Mouse (Mus musculus) erythroblast, adult 5-6 weeks (primary cell): ENCODE measurements around the gene Depdc1b. TPM values are rescaled to one million over a fixed set of nuclear protein-coding genes. Genes with fewer than 3 reads are reported as not detected.

ENCODE experiments used
- ATAC-seq: replicated peaks from 2 replicates; pipeline ENCODE4 v1.8.0; 2016; ENCODE audit warnings: moderate number of reproducible peaks, mild to moderate bottlenecking, moderate TSS enrichment, inconsistent platforms; ENCODE audit not compliant: poor library complexity, low FRiP score, severe bottlenecking
- total RNA-seq, 2 experiments: library from RNA; stranded (forward) in 1 of 2; stranded (reverse) in 1 of 2; fragments of 150-400 nt in 1 of 2; fragments of 200-764, 138-1000 nt in 1 of 2; gene quantifications; 2 replicates each; pipeline versions ENCODE4 v1.2.3 to v1.2.4; 2015 to 2017; ENCODE audit warnings: low replicate concordance in 2 of 2

The Depdc1b gene
- total RNA-seq, 2 experiments from 2014 or later, result 36.1 to 48.5 TPM

DNA sequence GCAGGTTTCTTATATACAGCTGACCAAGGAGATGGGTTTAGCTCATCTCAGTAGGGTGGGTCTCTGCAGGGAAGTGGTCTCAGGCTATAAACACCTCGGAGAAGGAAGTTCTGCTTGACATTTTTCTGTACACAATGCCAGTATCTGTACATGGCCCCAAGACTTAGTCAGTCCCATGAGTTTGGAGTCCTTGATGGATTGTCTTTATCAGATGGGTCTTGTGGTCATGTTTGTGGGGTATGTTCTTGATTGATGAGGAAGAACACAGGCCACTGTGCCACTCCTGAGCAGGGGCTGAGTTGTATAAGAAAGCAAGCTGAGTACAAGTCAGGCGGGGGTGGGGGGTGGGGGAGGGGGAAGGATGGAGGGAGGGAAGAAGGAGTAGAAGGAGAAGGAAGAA lies 11.5 kb upstream of the Depdc1b start:
- ATAC-seq, result no peak

DNA sequence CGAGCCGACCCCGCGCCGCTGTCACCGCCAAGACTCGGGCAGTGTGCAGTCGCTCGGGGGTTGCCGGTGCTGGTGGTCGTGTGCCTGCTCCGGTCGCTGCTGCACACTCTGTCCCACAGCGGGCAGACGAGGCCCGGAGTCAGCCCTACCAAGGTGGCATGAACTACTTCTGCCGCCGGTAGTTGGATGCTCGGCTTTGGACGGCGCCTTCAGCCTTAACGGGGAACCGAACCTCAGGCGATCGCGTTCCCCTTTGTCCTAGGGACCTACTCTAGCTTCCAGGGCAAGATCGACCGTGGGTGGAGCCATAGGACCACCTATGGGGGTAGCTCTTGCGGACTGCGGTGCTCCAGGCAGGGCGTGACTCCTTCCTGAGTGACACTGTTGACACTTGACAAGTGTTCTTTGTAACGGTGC lies 363 bp downstream of the Depdc1b start:
- ATAC-seq, result peak; percentile 63

DNA sequence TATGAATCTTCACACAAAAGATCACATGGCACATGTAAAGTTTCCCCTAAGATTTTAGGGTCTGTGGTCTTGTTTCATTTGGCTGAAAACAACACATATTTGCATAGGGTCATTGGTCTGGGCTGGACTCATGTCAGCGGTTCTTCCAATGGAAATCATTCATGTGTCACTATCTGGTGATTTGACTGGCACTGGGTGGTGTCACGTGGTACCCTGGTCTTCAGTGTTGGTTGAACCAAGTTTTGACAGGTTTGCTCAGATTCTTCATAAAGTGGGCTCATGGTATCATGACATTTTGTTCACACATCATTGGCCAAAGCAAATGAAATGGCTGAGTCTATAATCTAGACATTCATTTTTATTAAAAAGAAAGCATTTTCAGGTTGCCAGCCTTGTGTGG lies 1.3 kb downstream of the Depdc1b start:
- ATAC-seq, result no peak; the same call in 1 of the 2 replicates

DNA sequence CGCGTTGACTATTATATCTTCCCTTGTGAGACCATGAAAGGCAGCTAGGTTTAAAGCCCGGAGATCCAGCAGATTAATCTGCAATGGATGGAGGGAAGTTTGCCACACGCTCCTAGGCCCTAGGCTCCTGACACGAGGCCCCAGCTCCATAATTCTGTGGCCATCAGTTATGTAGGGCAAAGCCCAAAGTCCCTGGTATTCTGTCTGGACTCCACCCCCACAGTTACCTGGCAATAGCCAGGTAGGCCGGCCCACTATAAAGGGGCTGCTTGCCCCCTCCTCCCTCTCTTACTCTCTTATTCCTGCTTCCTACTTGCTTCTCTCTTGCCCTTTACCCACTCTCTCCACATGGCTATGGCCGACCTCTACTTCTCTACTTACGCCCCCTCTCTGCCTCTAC lies 2.9 kb downstream of the Depdc1b start:
- ATAC-seq, result no peak

DNA sequence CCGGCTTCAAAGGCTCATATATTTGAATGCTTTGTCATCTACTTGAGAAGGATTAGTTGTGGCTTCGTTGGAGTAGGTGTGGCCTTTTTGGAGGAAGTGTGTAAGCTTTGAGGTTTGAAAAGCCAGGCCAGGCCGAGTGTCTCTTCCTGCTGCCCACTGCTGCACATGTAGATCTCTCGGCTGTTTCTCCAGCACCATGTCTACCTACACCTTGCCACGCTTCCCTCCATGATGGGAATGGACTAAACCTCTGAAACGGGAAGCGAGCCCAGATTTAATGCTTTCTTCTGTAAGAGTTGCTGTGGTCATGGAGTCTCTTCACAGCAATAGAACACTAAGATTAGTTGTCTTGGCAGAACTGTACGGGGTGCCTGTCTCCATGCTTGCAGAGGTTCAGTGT lies 4.1 kb downstream of the Depdc1b start:
- ATAC-seq, result no peak

DNA sequence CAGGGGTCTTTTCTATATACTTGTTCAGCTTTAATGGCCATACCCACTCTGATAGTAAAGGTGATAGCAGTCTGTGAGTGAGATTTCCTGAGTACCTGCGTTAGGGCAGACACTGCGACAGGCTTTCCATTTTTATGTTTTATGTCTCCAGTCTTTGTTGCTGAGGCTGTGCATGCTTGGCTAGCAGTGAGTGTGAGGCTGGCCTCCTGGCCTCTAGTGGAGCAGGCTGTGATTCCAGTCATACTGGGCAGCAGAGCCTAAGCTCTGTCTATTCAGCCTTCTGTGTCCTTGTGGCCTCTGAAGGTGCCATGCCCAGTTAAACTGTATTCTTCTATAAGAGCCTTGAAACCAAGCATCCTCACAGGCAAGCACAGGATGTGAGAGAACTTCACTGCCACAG lies 6.3 kb downstream of the Depdc1b start:
- ATAC-seq, result no peak

DNA sequence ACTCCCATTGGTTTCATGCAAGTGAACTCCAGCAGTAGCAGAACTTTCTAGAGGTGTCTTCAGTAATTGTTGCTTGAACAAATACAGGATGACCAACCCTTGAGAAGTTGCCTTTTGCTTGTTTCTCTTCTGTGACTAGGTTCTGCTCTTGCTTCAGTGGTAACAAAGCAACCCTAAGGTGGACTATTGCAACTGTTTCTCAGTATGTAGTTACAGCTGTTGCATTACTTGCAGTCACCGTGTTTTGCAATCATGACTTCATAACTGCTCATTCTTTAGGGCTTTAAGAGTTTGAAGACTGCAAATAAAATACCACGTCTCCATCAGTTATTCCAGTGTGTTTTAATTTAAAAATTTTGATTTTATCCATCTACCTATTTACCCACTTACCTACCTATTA lies 7.2 kb downstream of the Depdc1b start:
- ATAC-seq, result no peak

DNA sequence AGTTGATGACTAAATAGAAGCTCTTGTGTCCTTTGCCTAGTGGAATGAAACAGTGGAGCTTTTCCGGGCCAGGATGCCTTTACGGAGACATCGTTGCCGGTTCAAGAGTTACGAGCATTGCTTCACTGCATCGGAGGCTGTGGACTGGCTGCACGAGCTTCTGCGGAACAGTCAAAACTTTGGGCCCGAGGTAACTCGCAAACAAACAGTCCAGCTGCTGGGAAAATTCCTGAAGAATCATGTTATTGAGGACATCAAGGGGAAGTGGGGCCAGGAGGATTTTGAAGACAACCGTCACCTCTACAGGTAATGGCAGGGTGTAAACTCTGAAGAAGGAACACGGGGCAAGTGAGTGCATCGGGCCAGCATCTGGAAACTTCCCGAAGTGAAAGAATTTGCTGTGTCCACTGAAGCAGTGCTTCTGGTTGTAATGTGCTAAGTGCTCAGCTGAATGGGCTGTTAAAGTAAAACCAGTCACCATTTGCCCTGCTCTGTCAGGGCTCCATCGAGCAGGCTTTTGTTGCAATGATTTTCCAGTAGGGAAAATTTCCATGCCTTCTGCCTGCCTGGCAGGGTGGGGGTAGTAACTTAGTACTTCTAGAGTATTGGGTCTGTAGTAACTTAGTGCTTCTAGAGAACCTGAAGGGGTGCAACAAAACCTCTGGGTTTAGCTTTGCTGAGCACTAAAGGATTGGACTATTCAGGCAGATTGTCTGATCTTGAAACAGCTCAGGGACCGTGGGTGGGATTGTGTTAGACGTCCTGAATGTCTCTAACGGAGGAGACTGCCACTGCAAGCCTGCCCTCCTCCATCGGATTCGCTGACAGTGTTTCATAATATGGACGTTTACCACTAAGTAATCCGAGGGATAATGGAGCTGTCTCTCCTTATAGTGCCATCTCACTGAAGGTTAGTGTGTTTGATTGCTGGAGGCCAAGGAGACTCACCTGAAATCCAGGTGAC lies 8.0 kb downstream of the Depdc1b start:
- no peak for ATAC-seq

DNA sequence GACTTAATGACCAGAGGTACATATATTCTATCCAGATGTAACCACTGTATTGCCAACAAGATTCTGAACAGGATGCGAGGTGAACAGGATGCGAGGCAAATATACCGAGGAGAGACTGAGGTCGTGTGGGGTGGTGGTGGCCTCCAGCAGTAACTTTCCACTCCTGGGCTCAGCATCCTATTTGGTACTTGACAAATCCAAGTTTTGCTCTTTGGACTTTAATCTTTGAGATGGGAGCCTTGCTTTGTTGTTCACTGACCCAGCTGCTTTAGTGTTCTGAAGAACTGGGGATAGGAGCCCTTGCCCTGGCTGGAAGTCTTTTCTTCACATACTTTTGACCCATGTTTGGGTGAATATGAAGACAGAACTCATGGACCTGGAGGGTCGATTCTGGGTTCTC lies 9.7 kb downstream of the Depdc1b start:
- no peak for ATAC-seq

DNA sequence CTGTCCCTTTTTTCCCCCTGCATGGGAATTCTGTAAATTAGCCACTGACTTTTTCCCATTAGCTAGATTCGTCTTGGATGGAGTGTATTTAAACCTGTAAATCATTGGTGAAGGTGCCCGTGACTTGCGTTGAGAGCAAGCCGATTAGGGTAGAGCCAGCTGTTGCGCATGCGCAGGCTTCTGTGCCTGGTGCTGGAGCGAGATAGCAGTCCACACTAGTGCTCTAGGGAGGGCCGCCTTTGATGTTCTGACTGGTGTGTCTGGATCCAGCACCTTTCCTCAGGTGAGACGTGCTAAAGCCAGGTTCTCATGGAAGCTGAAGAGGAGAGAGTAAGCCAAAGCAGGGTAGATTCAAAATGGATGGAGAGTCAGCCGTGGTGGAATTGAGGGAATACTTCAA lies 10.2 kb downstream of the Depdc1b start:
- no peak for ATAC-seq

DNA sequence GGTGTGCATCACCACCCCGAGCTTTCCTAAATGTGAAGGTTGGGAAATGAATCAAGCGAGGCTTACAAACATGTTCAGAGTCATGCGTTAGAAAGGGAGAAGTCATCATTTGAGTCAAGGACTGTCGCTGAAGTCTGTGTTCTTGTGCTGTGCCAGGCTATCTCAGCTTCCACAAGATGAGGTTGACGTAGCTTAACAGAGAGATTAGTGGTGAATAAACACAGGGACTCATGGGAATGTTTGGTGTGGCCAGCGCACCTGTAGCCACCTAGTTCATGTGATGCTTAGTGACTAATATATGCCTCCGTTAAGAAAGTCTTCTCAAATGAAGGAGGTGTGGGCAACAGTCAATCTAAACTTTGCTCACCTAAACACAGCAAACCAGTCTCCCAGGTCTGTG lies 10.9 kb downstream of the Depdc1b start:
- ATAC-seq, result no peak

DNA sequence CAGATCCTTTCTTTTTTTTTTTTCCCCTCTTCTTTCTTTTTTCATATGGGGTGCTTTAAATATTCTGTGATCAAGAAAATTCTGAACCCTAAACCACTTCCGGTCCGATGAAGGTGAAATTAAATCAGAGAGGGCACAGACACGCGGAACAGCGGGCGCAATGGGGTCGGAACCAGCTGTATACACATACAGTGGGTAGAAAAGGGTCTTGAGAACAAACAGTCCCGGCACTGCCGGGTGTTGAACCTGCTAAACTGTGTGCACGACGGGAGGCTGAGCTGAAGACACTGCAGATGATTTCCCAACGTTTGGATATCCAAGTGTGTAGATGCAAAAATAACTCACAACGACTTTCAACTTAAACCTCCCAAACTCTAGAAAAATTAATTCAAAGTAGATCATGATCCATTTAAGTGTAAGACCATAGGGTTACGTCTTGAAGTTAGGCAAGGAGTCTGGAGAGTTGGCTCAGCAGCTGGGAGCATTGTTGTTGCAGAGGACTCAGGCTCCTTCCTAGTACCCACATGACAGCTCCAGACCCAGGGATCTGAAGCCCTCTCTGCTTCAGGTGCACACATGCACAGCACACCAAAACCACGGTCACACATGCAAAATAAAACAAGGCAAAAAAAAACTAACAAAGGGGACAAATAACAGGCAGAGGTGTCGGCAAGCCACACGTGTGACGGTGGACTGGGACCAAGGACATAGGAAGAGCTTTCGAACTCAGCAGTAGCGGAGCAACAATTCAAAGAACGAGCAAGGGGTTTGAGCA lies 12.5 kb downstream of the Depdc1b start:
- ATAC-seq, result no peak

DNA sequence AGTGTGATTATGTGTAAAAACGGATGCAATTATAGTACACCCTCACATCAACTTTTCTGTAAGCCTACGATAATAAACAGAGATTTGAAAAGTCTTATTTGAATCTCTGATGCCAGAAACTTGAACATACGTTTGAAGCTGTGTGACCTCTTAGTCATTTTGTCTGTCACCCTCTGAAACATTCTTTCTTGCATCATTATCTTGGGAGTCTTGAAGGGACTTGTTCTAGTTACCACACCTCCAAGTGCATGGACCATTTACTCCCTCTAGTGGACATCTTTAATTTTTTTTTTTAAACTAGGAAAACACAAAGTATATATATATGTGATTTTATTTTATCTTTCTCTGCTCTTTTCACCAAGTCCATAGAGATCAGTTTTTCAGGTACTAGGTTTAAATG lies 13.6 kb downstream of the Depdc1b start:
- ATAC-seq, result peak; percentile 66; the same call in 1 of the 2 replicates

DNA sequence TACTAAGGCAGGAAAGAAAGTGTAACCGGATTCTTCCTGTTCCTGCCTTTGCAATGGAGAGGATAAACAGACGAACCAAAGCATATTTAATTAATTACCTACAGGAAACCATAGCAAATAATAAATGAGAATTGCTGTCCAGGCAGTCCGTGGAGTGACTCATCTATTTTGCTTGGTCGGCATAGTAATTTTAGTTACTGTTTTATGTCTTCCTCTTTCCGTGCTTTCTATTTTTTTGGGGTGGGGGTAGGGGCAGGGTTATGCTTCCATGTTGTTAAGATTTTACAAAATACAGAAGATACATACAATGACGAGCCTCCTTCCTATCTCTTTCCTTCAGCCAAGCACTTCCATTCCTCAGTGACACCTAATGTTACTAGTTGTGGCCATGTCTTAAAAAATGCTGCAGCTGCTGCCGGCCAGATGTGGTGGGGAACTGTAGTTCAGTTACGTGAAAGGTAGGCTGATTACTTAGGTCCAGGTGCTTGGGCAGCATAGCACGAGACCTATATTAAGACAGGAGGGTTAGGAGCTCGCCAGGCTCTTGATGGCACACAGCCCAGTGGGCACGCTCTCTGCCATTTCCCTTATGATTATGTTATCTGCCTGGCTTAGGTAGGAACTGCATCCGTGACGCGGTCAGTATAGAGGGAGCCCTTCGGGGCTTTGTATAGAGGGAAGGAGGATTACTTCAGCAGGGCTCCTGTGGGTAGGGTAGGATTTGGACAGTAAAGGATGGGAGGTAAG lies 19.3 kb downstream of the Depdc1b start:
- ATAC-seq, result no peak

DNA sequence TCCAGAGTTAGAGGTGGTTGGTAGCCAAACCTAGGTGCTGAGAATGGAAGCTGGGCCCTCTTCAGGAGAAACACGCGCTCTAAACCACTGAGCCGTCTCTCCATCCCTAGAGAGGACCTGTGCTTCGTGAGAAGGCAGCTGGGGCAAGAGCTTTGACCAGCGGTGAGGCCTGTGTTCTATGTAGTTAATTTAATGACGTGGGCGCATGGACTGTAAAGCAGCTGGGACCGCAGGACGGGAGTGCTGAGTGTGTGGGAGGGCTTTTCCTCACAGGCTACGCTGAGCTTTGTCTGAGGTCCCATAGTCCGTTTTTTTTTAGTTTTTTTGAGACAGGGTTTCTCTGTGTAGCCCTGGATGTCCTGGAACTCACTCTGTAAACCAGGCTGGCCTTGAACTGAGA lies 20.1 kb downstream of the Depdc1b start:
- no peak for ATAC-seq

DNA sequence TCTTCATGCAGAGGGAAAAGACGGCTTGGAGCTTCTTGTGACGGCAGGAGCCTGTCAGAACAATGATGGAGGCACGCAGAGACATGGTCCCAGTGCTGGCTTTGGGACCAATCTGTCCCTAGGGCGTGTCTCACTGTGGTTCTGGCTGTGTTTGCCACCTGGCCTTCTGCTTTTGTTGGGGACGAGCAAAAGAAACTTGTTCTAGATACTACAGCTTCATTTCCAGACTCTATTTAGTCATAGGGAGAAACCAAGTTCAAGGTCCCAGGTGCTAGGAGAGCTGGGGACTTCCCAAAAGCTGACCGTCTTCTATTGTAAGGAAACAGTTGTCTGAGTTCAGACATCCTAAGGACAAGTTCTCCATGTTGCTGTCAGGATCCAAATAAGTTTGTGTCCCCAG lies 21.2 kb downstream of the Depdc1b start:
- no peak for ATAC-seq

DNA sequence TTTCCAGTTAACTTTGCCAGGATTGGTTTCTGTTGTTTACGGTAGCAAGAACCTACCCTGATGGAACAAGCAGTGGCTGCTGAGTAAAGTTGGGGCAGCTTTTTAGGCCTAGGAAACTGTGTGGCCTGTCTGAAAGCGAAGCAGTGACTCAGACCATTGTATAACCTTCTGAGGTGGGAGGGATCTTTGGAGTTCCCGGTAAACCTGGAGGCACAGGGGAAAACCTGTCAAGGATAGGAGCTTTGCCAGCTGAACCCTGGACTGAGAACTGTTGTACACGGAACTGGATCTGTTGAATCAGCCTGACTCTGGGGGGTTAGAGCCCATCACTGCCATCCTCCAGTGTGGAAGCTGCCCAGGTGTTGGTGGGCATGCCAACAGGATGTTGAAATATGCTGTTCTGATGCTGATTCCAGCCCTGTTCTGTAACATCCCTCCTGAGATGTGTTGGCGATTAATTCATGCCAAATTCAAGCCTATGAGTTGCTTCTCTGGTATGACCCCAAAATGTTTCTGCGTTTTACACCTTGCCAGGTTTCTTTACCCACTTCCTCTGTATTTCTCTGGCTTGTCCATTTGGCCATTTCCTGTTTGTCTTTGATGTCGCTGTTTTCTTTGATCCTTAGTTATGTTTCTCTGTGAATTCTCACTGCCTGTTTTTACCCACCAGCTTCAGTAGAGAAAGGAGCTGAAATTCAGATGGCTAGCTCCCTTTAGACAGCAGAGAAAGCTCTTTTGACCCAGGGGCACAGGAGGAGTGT lies 22.1 kb downstream of the Depdc1b start:
- ATAC-seq, result no peak

DNA sequence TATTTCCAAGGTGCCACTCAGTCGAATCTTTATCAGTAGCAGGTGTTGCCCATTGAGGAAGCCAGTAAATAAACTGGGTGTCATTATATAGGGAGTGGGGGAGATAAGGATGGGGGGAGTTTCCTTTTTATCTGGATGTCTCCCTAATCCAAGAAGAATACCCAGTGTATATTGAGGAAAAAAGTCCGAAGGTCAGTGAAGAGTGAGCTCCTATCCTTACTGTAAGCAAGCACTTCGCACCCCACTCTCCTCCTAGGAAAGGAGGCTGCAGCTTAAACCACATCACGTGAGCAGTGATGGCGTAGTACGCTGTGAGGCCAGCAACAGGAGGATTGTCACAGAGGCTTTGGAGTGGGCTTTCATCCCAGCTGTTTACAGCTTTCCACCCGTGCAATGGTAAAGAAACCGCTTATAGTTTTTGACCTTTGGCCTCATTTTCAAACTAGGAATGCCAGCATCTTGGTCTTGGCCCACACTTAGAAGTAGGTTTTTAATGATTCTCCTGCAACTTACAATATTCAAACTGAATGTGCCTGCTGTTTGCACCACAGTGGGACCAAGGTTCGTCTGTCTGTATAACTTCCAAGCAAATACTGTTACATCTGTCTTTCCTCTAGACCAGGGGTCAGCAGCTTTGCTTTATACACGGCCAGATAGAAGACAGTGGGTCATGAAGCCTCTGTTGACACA lies 23.9 kb downstream of the Depdc1b start:
- ATAC-seq, result no peak

DNA sequence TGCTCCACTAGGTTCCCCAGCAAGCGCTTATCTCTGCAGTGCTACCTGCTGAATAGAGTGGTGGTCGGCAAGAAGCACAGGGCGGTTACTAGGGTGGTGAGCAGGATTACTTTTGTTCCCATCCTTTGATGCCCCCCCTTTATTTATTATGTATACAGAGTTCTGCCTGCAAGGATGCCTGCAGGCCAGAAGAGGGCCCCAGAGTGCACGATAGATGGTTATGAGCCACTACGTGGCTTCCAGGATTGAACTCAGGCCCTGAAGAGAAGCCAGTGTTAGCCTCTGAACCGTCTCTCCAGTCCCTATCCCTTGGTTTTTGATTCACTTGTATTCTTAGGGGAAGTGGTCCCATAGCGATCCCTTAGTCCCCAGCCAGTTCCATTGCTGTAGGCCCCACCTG lies 25.5 kb downstream of the Depdc1b start:
- ATAC-seq, result 0 out of 2 replicates have a peak, but pooled peaks have one; percentile 66
